Mouse (Mus musculus): ENCODE data around the gene Slitrk1.

Gene Slitrk1

GRCm38 (mm10) chr14:108913714-108914263, at the start of gene Slitrk1:
Gene Slitrk1, minus strand, starts transcription at chr14:108914158.
- DNase-seq (ENCODE audit: low spot score): no peak

GRCm38 (mm10) chr14:108935777-108936176, 21.8 kb upstream of the Slitrk1 start:
- DNase-seq (ENCODE audit: low spot score): no peak

DNA sequence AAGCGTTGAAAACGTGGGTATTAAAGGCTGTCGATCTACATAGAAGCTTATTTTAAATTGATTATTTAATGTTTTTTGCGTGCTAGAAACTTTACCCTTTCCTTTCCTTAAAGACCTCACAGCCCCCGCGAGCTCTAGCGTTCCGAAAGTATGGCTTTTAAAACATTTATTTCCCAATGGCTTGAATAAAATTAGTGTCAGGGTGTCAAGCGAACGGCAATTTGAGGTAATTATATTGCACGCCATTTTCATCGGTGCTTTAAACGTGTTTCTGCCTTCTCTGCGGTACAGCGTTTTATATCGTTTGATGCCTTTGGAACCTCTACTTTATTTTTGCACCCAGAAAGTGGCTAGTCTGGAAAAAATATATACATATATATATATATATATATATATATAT, 378 bp upstream of the Slitrk1 start:
- no peak for DNase-seq (ENCODE audit: low spot score)

DNA sequence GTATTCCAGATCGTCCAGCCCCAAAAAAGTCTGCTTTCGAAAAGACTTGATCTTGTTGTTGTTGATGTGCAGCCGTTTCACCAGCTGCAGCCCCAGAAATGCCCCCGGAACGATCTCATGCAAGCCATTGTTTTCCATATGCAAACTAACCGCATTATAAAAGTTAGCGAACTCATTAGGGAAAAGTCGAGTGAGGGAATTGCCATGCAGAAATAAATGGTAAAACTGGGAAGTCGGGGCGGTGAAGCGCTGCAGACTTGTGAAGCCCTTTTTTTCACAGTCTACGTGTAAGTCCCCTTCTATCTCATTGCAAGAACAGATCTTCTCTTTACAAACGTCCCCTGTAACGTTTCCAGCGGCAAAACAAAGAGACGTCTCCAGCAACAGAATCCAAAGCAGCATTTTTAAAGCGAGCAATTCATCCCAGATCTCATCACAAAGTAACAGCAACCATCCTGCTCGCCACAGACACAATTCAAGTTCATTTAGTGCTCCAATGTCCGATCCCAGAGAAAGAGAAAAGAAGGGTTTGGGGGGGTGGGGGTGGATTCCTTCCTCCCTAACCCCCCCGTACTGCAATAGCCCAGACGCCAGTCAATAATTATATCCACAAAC, 975 bp downstream of the Slitrk1 start:
- no peak for DNase-seq (ENCODE audit: low spot score)

DNA sequence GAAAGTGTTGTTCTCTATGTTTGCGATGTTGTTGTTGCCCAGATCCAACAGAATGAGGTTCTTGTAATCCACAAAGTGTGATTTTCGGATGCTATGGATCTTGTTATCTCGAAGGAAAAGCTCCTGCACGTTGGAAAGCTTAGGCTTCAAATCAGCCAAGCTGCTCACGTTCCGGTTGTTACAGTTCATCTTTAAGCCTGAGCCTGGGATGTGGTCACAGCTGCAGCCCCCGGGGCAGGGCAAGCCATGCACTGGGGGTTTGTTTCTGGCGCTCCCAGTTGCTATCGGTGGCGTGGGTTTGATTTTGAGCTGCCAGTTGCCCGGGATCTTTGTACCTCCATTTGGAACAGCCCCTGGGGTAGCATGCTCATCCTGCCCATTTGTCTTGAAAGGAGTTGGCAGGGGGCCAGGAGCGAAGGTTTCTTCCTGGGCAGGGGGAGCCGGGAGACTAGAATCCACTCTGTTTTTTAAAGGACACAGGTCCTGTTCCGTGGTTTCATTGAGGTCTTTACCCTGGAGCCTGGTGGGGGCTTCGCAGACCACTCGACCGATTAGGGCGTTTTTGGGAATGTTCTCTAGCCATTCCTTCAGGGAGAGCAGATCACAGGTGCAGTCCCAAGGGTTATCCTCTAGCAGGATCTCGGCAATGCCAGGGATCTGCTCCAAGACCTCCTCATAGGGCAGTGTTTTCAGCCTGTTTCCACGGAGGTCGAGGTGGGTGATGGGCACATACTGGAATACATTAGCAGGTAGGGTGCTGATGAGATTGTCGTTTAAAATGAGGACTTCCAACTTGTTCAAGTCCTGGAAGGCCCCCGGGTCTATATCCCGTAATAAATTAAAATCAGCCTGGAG, 1.7 kb downstream of the Slitrk1 start:
- no peak for DNase-seq (ENCODE audit: low spot score)

DNA sequence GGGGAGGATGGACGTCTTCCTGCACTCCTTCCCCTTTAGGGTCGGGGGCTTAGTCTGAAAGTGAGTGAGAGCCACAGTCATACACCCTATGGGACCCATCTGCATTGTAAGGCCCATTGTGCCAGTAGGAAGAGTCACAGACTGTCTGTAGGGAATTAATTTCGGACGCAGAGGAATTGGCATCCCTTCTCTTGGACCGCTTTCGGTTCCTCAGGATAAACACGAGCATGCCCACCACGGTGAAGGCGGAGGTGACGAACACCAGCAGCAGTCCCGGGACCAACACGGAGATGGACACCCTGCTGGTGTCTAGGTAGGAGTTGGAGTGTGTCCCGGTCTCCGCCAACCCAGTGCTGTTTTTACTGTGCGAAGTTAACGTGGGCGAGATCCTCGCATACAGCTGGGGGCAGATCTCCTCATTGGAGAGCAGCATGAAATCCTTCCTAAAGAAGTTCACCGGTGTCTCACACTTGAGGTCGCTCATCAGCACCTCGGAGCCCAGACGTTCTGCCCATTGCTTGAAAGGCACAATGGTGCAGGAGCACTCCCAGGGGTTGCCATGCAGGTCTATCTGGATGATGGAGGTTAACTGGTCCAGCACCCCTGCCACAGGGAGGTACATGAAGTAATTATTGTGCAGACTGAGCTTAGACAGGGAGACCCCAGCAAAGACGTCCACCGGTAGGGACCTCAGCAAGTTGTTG, 2.7 kb downstream of the Slitrk1 start:
- no peak for DNase-seq (ENCODE audit: low spot score)

- no peak for DNase-seq (ENCODE audit: low spot score)
These were observed 3.4 kb downstream of the Slitrk1 start for GRCm38 (mm10) chr14:108910449-108911137.

DNA sequence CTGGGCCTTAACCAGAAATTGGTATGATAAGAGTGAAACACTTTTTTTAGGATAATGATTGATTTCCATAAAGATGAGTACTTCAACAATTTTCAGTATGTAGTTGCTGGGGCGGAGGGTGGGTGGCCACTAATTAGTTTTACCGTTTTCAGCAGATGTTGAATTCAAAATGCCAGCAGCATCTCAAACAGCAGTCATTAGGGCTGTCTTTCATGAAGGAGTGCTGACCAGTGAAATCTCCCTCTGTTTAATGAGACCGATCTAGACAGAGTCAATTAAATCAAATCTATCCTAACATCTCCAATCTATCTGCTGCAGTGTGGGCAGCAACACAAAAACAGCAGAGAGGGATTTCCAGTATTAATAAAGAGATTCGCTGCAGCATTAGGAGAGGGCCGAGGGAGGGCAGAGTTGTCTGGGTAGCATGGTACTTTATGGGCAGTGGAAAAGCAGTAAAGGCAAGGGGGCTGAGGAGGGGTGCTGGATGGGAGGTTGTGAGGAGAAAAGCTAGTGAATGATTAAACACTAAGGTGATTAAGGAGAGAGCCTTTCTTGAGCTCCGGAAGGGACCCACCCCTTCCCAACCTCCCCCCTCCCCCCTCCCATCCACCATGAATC, 4.5 kb downstream of the Slitrk1 start:
- no peak for DNase-seq (ENCODE audit: low spot score)

GRCm38 (mm10) chr14:108898601-108899000, 15.4 kb downstream of the Slitrk1 start:
- no peak for DNase-seq (ENCODE audit: low spot score)

DNA sequence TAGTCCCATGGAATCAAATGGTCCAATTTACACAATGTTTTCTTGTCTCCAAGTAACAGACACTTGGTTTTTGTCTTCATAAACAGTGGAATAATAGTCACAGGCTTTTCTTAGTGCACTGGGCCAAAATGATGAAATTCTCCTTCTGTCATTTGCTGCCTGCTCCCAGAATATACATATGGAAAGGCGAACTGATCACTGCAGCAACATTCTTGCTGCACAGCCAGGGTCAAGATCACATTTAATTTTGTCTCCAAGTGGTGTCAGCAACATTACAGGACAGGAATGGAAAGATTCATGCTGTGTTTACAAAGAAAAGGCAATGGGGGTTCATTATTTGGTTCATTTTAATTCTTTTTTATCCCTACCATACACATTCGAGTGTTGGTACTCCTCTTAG, 18.5 kb downstream of the Slitrk1 start:
- DNase-seq (ENCODE audit: low spot score): no peak

DNA sequence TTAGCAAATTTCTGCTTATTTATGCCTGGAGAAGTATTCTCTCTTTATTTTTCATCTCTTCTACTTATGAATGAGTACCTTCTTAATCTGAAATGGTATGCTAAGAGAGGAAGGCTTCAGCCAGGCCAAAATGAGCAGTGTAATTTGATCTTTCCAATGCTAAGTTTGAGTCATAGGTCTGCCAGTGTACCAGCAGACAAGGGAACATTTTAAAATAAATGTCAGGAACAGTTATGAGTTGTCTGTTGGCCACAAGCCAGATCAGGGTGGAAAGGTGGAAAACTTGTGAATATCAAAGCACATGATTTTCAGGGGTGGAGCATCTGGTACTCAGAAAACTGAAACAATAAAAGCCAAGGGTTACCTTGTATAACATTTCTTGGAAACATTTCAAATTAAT, 46.1 kb downstream of the Slitrk1 start:
- DNase-seq (ENCODE audit: low spot score): no peak

DNA sequence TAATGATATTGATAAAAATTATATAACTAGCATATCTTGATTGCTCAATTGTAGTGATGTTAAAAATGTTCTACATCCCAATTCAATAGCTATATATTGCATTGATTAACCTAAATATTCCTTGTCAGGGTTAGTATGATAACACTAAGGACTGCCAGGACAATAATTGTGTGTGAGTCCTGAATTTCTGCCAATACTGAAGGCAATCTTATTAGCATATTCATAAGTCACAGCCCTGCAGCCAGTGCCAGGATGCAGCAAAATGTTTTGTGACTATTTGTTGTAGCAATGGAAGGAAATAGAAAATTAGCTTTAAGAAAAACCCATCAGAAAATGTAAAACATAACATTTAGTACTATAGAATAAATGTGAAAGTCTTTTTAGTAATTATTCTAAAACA, 49.3 kb downstream of the Slitrk1 start:
- no peak for DNase-seq (ENCODE audit: low spot score)

- DNase-seq (ENCODE audit: low spot score): no peak
These were observed 54.6 kb downstream of the Slitrk1 start for GRCm38 (mm10) chr14:108859310-108859709.
